Mouse (Mus musculus) megakaryocyte, adult 5-6 weeks (primary cell): ENCODE measurements at regions not wholly inside any gene's neighbourhood (a gene's known extent, or its start where the extent isn't known, plus 50 kb on each side); places are given as distances from the start of the nearest gene placed in this dataset.

Source experiments
- ATAC-seq: 2 replicates; pipeline ENCODE4 v1.8.0; 2016; ENCODE audit warnings: mild to moderate bottlenecking, inconsistent platforms; ENCODE audit not compliant: poor library complexity, severe bottlenecking

- no peak for ATAC-seq
These were observed 296.0 kb downstream of the Irx2 start for GRCm38 (mm10) chr13:72924560-72925135.

- no peak for ATAC-seq
These were observed 308.6 kb downstream of the Irx2 start for GRCm38 (mm10) chr13:72937246-72937645.

GRCm38 (mm10) chr13:72938156-72938874, 309.7 kb downstream of the Irx2 start:
- no peak for ATAC-seq

- ATAC-seq, result no peak
These were observed 312.7 kb upstream of the Irx4 start for GRCm38 (mm10) chr13:72947374-72948165.

- ATAC-seq, result no peak
These were observed 301.4 kb upstream of the Irx4 start for GRCm38 (mm10) chr13:72958616-72959518.

GRCm38 (mm10) chr13:72961291-72961690, 299.0 kb upstream of the Irx4 start:
- no peak for ATAC-seq

GRCm38 (mm10) chr13:72972165-72972564, 288.1 kb upstream of the Irx4 start:
- no peak for ATAC-seq

GRCm38 (mm10) chr13:72972894-72973293, 287.4 kb upstream of the Irx4 start:
- no peak for ATAC-seq

- ATAC-seq, result no peak
These were observed 283.1 kb upstream of the Irx4 start for GRCm38 (mm10) chr13:72977213-72977612.

- ATAC-seq, result no peak
These were observed 282.3 kb upstream of the Irx4 start for GRCm38 (mm10) chr13:72977971-72978370.

- no peak for ATAC-seq
These were observed 281.3 kb upstream of the Irx4 start for GRCm38 (mm10) chr13:72978966-72979365.

GRCm38 (mm10) chr13:72992589-72993409, 267.5 kb upstream of the Irx4 start:
- ATAC-seq, result no peak

- no peak for ATAC-seq
These were observed 266.8 kb upstream of the Irx4 start for GRCm38 (mm10) chr13:72993410-72993858.

- no peak for ATAC-seq
These were observed 265.7 kb upstream of the Irx4 start for GRCm38 (mm10) chr13:72994538-72994937.

GRCm38 (mm10) chr13:73008856-73009546, 251.3 kb upstream of the Irx4 start:
- no peak for ATAC-seq

- no peak for ATAC-seq
These were observed 250.5 kb upstream of the Irx4 start for GRCm38 (mm10) chr13:73009547-73010475.

- no peak for ATAC-seq
These were observed 241.1 kb upstream of the Irx4 start for GRCm38 (mm10) chr13:73019181-73019580.

- ATAC-seq, result no peak
These were observed 229.1 kb upstream of the Irx4 start for GRCm38 (mm10) chr13:73031217-73031616.
